Mouse (Mus musculus): ENCODE data around the gene Mfrp. TPM values are rescaled to one million over a fixed set of nuclear protein-coding genes. Genes with fewer than 3 reads are reported as not detected.
"Not testable (repeated sequence)": the region's sequence is repeated elsewhere in the genome, so short reads cannot be mapped to it uniquely, and the experiment has no call there.

The Mfrp gene
- polyA plus RNA-seq, 2 experiments from 2014 or later = not detected

DNA sequence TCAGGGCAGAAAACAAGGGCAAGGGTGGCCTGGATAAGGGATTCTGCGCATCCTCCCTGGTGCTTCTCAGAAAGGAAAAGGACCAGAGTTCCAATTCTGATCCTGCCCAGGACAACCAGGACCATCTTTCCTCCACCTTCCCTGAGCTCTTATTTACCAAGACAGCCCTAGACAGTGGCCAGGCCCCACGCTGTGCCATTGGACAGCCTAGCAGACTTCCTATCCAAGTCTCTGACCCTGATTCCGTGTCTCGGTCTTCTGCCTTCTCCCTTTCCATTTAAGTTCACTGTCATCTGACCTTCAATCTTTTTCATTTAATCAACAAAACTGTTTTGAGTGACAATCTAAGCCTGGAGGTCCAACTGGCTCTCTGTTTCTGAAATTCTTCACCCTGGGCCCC, 5.1 kb downstream of the Mfrp start:
- no peak for ATAC-seq

- ATAC-seq = no peak
These were observed 5.6 kb downstream of the Mfrp start, which contains the start of gene C1qtnf5 for GRCm38 (mm10) chr9:44107110-44107509. C1qtnf5 (plus strand) TSS chr9:44107245.

GRCm38 (mm10) chr9:44107557-44108179, 6.1 kb downstream of the Mfrp start:
- ATAC-seq = no peak

DNA sequence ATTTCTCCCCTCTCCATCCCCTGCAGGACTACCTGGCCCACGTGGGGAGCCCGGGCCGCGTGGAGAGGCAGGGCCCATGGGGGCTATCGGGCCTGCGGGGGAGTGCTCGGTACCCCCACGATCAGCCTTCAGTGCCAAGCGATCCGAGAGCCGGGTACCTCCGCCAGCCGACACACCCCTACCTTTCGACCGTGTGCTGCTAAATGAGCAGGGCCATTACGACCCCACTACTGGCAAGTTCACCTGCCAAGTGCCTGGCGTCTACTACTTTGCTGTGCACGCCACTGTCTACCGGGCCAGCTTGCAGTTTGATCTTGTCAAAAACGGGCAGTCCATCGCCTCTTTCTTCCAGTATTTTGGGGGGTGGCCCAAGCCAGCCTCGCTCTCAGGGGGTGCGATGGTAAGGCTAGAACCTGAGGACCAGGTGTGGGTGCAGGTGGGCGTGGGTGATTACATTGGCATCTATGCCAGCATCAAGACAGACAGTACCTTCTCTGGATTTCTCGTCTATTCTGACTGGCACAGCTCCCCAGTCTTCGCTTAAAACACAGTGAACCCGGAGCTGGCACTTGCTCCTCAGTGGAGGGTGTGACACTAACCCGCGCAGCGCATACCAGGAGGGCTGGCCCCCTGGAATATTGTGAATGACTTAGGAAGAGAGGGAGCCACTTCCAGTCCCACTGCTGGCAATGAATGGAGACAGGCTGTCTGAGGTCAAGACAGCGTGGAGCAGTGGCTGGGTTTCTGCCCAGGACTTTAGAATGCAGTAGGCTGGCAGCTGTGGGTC, 6.9 kb downstream of the Mfrp start:
- no peak for ATAC-seq

GRCm38 (mm10) chr9:44109360-44110095, 8.0 kb downstream of the Mfrp start:
- no peak for ATAC-seq

GRCm38 (mm10) chr9:44111909-44112308, 10.4 kb downstream of the Mfrp start:
- not testable (repeated sequence) for ATAC-seq

DNA sequence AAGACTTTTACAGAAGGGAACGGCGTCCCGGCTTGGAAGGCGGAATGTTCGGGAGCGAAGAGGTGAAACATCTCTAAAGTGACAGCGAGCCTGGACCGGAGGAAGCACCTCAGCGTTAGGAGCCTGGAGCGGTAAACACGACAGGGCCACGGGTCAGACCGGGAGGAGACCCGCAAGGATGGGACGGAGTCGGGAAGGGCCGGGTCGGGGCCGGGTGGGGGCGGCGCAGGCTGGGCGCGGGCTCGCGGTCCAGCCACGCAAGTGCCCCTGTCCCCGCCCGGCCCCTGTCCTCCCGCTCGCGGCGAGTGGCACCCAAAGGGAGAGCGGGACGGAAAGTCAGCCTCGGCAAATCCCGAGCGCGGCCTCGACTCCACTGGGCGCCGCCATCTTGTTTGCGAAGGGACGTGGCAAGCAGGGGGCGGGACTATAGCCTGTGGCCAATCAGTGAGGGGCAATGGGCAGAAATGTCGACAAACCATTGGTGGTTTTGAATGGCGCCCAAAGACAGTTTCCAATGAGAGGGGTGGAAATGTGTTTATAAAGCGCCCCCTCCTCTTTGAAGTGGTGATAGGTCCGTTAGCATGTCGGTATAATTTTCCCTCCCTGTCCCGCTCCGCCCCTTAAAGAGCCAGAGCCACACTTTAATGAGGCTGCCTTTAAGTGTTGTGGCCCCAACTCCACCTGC, 11.7 kb downstream of the Mfrp start, which contains the start of the genes Gm49380 and Rnf26:
Gm49380 (minus strand) TSS at position 396 of the 685 bp plus-strand sequence.
Rnf26 (minus strand) TSS at position 413 of the 685 bp plus-strand sequence.
- peak; percentile 98 for ATAC-seq

- ATAC-seq = no peak
These were observed 12.9 kb downstream of the Mfrp start for GRCm38 (mm10) chr9:44114453-44114852.

DNA sequence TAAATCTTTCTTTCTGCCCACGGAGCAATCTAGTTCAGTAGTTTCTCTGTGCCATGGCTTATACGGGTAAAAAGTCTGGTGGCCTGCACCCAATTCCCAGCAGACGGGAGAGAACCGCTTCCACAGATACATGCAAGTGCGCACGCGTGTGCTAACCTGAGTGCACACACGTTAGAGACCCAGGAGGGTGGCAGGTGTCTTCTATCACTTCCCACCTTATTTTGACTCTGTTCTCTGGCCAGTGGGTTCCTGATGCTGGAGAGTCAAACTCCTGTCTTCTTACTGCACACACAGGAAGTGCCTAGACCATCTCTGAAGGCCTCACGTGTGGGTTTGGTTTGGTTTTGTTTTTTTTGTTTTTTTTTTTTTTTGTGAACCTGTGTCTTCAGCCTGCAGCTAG, 14.1 kb downstream of the Mfrp start:
- no peak for ATAC-seq

- ATAC-seq = no peak
These were observed 14.7 kb downstream of the Mfrp start for GRCm38 (mm10) chr9:44116182-44116581.

GRCm38 (mm10) chr9:44119011-44119410, 17.5 kb downstream of the Mfrp start:
- no peak for ATAC-seq

GRCm38 (mm10) chr9:44119948-44120465, 18.5 kb downstream of the Mfrp start:
- no peak for ATAC-seq

DNA sequence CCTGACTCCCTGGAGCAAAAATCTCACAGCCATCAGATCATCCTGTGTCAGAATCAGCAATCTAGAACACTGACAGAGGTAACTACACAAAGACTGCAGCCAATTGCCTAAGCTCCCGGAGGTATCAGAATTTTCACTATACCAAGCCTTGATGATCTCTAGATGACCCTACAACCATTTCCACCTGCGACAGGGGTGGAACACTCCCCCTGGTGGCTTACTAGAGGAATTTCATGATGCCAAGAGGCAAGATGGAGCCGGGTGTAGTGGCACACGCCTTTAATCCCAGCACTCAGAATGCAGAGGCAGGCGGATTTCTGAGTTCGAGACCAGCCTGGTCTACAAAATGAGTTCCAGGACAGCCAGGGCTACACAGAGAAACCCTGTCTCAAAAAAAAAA, 22.8 kb downstream of the Mfrp start:
- no peak for ATAC-seq

- ATAC-seq = no peak
These were observed 23.5 kb downstream of the Mfrp start for GRCm38 (mm10) chr9:44125026-44125425.

DNA sequence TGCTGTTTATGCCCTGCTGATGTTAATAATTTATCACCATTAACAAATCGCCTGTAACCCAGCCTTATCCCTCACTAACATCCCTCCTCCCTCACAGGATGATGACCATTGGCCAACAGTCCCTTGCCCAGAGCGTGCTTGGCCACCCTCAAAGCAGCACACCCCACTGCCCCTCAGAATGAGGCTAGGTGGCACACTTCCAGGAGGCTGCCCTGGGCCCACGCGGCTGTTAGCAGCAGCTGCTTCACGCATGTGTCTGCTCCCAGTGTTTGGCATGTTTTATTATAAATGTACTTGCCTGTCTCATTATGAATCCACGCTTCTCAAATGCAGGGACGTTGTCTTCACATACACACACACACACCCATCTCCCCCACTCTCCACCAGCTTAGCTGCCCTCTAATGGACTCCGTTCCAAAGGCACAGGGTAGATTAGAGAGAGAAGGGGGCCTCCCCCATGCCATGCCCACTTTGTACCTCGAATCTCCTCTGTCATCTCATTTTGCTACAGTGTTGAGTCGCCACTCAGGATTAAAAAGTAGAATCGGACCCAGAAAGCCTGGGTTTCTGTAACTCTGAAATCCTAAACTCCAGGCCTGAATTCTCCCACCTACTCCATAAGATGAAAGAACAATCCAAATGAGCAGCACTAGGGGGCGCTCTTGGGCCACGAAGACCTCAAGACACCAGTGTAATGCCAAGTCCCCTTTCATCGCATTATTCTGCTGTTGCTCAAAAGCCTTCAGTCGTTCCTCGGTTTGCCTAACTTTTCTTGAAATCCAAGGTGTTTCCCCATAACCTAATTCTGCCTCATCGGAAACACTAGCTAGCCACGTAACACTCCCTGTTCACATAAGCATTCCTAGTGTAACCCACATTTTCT, 24.3 kb downstream of the Mfrp start:
- no peak for ATAC-seq

DNA sequence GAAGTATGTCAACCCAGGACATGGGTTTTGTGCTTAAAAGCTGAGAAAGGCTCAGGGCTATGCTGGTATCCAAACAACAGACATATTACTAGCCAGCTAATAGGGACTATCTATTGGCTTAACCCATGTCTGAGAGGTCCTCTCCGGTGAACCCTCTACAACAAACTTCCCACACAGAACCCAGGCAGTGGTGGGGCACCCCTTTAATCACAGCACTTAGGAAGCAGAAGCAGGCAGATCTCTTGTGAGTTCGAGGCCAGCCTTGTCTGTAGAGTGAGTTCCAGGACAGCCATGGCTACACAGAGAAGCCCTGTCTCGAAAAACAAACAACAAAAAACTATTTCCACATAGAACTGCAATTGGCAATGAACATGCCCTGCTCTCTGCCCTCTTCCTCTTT, 25.2 kb downstream of the Mfrp start:
- no peak for ATAC-seq

- no peak for ATAC-seq
These were observed 25.8 kb downstream of the Mfrp start for GRCm38 (mm10) chr9:44127351-44127801.

- ATAC-seq = no peak
These were observed 28.1 kb downstream of the Mfrp start for GRCm38 (mm10) chr9:44129633-44130032.

- peak; percentile 91 for ATAC-seq
These were observed 28.5 kb downstream of the Mfrp start for GRCm38 (mm10) chr9:44130034-44130433.

GRCm38 (mm10) chr9:44130581-44131275, 29.2 kb downstream of the Mfrp start:
- ATAC-seq = peak; percentile 20

GRCm38 (mm10) chr9:44131276-44131590, 29.7 kb downstream of the Mfrp start:
- ATAC-seq = no peak

All from activated CD4-positive, CD25-positive, alpha-beta regulatory T cell, adult 4 months (primary cell).